Mouse (Mus musculus) megakaryocyte, embryonic 14.5 days (primary cell): ENCODE results near the gene Aqr.

Source experiments
- FLI1 ChIP-seq: IDR thresholded peaks from 2 replicates; pipeline ENCODE4 v1.6.1; 2012; ENCODE audit warnings: low read length, inconsistent platforms, mixed read lengths
- GATA1 ChIP-seq: IDR thresholded peaks from 3 replicates; pipeline ENCODE4 v1.6.1; 2012; ENCODE audit warnings: mixed read lengths, low read length, inconsistent platforms, borderline replicate concordance

DNA sequence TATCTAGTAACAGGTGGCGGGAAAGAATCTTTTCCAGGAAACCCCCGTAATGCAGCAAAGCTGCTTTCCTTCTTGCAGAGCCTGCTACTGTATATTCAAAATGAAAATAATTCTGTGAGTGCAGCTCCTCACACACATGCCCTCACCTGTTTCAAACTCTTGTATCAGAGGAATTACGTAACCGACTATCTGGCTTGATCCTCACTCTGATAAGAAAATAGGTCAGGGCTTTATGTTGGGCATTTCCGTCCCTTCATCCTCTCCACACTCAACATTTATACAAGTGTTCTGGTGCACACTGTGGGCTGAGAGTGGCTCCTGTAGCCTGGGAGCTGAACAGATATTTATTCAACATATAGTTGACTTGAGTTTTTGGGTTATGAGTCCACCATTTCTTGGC lies 87.7 kb downstream of the Aqr start:
- TF ChIP-seq GATA1 (no peak), FLI1 (no peak)
